Mouse (Mus musculus) erythroblast, embryonic 14.5 days (primary cell): ENCODE measurements at regions not wholly inside any gene's neighbourhood (a gene's known extent, or its start where the extent isn't known, plus 50 kb on each side); places are given as distances from the start of the nearest gene placed in this dataset.

Experiments
- H3K27me3 ChIP-seq: 2 replicates; pipeline ENCODE4 v1.6.1; 2012; ENCODE audit warnings: inconsistent platforms; ENCODE audit not compliant: control insufficient read depth
- H3K36me3 ChIP-seq: 2 replicates; pipeline ENCODE4 v1.6.1; 2012; ENCODE audit warnings: mild to moderate bottlenecking, inconsistent platforms; ENCODE audit not compliant: control insufficient read depth
- H3K4me1 ChIP-seq: 2 replicates; pipeline ENCODE4 v1.6.1; 2012; ENCODE audit warnings: inconsistent platforms; ENCODE audit not compliant: control insufficient read depth
- H3K4me3 ChIP-seq: replicated peaks from 2 replicates; pipeline ENCODE3; 2012; ENCODE audit warnings: moderate library complexity, mild to moderate bottlenecking, inconsistent platforms
- H3K9me3 ChIP-seq: 2 replicates; pipeline ENCODE4 v1.6.1; 2012; ENCODE audit warnings: low read length, inconsistent platforms, mixed read lengths; ENCODE audit not compliant: control insufficient read depth
- GATA1 ChIP-seq: IDR thresholded peaks from 2 replicates; pipeline ENCODE4 v1.6.1; 2012; ENCODE audit warnings: low read length, inconsistent platforms, mixed read lengths
- TAL1 ChIP-seq: IDR thresholded peaks from 3 replicates; pipeline ENCODE4 v1.6.1; 2012; ENCODE audit warnings: low read length, inconsistent platforms, mixed read lengths

DNA sequence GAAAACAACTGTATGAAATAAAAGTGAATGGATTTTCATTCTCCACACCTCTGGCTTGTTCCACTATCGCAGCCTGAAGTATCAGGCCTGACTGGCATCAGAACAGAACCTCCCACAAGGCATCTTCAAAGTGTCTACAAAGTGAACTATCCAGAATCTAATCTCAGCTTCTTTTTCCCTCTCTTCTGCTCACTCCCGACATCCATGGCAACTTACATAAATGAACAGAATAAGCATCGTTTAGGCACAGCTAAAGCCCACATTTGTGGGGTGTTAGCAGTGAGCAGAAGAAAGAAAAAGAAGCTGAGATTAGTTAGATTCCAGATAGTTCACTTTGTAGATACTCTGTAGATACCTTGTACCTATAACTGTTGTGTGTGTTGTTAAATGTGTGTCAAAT, 182.0 kb downstream of the Lmo4 start:
- H3K9me3 ChIP-seq: peaks cover 3% of the 10 kb centered on the region; the same call in 1 of the 2 replicates
- TF ChIP-seq TAL1: no peak
- TF ChIP-seq GATA1: no peak

GRCm38 (mm10) chr3:144021969-144022368, 183.1 kb downstream of the Lmo4 start:
- TF ChIP-seq GATA1: no peak
- no peak for TF ChIP-seq TAL1

More for the DNA sequence above, 182.0 kb downstream of the Lmo4 start:
- Histone ChIP-seq H3K27me3 (no peaks in the 10 kb centered on the region), H3K4me3 (no peak overlapping the region), H3K4me1 (no peaks in the 10 kb centered on the region), H3K36me3 (no peaks in the 10 kb centered on the region)

DNA sequence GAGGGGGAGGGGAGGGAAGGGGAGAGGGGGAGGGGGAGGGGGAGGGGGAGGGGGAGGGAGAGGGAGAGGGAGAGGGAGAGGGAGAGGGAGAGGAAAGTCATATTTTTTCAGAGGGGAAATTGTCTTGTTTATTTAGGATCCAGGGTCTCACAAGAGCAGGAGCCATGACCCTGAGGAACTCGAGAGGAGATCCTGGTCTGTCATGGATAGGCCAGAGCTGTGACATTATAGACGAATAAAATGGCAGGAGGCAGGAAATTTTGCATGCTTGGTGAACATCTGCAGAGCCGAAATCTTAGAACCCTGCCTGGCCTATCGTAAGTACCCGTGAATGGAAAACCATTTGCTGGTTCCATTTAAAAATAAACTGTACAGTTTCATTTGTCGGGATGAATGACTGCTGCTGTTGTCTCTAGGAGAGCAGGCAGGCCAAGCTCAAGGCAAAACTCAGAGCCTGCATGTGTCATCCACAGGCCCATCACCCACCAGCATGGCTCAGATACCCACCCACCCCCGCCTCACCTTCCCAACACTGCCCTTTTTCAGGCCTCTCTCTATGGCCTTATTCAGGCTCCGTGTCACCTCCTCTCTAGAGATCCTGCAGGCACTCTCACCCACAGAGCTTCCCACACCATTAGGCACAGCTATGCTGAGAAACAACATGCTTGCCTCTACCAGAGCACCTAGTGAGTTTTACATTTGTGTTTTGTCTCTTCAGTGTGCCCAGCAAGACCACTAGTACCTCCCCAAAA, 184.7 kb downstream of the Lmo4 start:
- Histone ChIP-seq H3K4me3 (no peak overlapping the region), H3K36me3 (no peaks in the 10 kb centered on the region), H3K4me1 (no peaks in the 10 kb centered on the region), H3K27me3 (no peaks in the 10 kb centered on the region), H3K9me3 (peaks cover 3% of the 10 kb centered on the region; the same call in 1 of the 2 replicates)
- TF ChIP-seq GATA1 (no peak), TAL1 (no peak)

More at GRCm38 (mm10) chr3:144021969-144022368, 183.1 kb downstream of the Lmo4 start:
- no peaks in the 10 kb centered on the region for H3K36me3 ChIP-seq
- H3K9me3 ChIP-seq: peaks cover 3% of the 10 kb centered on the region; the same call in 1 of the 2 replicates
- no peak overlapping the region for H3K4me3 ChIP-seq
- H3K4me1 ChIP-seq: no peaks in the 10 kb centered on the region
- no peaks in the 10 kb centered on the region for H3K27me3 ChIP-seq

- no peak for TF ChIP-seq GATA1
- no peak for TF ChIP-seq TAL1
Observed at GRCm38 (mm10) chr3:144019293-144019692, 185.7 kb downstream of the Lmo4 start.

DNA sequence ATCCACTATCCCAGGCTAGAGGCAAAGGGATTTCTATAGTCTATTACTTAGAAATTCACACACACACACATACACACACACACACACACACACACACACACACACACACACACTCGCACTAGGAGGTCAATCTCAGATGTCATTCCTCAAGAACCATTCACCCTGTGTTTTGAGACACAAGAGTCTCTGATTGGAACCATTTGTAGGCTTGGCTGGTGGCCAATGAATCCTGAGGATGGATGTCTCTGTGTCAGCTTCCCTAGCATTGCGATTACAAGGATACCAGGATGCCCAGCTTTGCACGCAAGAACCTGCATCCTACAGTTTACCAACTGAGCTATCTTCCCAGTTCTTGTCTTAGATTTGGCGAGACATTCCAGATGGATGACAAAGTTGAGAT, 186.5 kb downstream of the Lmo4 start:
- H3K9me3 ChIP-seq: peaks cover 3% of the 10 kb centered on the region; the same call in 1 of the 2 replicates
- no peaks in the 10 kb centered on the region for H3K27me3 ChIP-seq
- TF ChIP-seq TAL1 (no peak), GATA1 (no peak)
- no peaks in the 10 kb centered on the region for H3K36me3 ChIP-seq
- H3K4me3 ChIP-seq: no peak overlapping the region
- no peaks in the 10 kb centered on the region for H3K4me1 ChIP-seq

More at GRCm38 (mm10) chr3:144019293-144019692, 185.7 kb downstream of the Lmo4 start:
- no peaks in the 10 kb centered on the region for H3K27me3 ChIP-seq
- no peaks in the 10 kb centered on the region for H3K4me1 ChIP-seq
- H3K4me3 ChIP-seq: no peak overlapping the region
- H3K9me3 ChIP-seq: peaks cover 3% of the 10 kb centered on the region; the same call in 1 of the 2 replicates
- H3K36me3 ChIP-seq: no peaks in the 10 kb centered on the region

GRCm38 (mm10) chr3:144015236-144015635, 189.8 kb downstream of the Lmo4 start:
- TF ChIP-seq GATA1 (no peak), TAL1 (no peak)
- no peak overlapping the region for H3K4me3 ChIP-seq
- no peaks in the 10 kb centered on the region for H3K36me3 ChIP-seq
- H3K27me3 ChIP-seq: no peaks in the 10 kb centered on the region
- no peaks in the 10 kb centered on the region for H3K4me1 ChIP-seq
- no peaks in the 10 kb centered on the region for H3K9me3 ChIP-seq

GRCm38 (mm10) chr3:144013481-144014125, 191.4 kb downstream of the Lmo4 start:
- Histone ChIP-seq H3K4me3 (no peak overlapping the region), H3K9me3 (no peaks in the 10 kb centered on the region), H3K27me3 (no peaks in the 10 kb centered on the region), H3K4me1 (no peaks in the 10 kb centered on the region), H3K36me3 (no peaks in the 10 kb centered on the region)
- TF ChIP-seq TAL1 (no peak), GATA1 (no peak)

DNA sequence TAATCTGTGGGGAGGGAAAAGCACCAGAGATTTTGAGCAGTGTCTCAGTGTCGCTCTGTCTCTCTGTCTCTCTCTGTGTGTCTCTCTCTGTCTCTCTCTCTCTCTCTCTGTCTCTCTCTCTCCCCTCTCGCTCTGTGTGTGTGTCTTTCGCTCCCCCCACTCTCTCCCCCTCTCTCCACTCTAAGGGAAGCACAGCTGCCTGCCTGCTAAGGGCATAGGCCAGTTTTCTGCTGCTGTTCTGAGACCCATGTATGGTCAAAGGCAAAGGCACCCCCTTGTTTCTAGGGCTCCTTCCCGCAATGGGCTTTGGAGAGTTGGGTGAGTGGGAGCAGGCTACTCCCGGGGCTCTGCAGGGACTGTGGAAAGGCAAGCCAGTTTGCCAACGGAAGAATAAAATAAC, 192.2 kb downstream of the Lmo4 start:
- TF ChIP-seq TAL1 (no peak), GATA1 (no peak)
- Histone ChIP-seq H3K27me3 (no peaks in the 10 kb centered on the region), H3K9me3 (no peaks in the 10 kb centered on the region), H3K36me3 (no peaks in the 10 kb centered on the region), H3K4me1 (no peaks in the 10 kb centered on the region), H3K4me3 (no peak overlapping the region)

DNA sequence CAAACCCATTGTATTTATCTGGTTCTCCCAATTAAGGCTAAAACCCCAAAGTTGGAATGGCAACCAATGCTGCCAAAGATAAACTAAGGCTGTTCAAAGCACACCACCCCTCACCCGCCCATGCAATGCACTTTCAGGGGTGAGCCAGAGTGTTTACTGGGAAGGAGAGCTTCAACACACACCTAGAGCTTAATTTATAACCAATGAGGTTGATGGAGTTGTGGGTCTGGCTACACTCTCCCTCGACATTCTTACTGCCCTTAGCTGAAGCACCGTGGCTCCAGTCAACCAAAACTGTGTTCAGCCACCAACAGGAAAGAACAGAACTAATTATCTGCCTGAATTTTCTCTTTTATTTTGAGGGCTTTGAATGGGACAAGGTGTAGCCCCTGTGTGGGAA, 192.8 kb downstream of the Lmo4 start:
- Histone ChIP-seq H3K4me3 (no peak overlapping the region), H3K4me1 (no peaks in the 10 kb centered on the region), H3K9me3 (no peaks in the 10 kb centered on the region), H3K27me3 (no peaks in the 10 kb centered on the region), H3K36me3 (no peaks in the 10 kb centered on the region)
- TF ChIP-seq GATA1 (no peak), TAL1 (no peak)
